Mouse (Mus musculus) MEL-GATA-1-ER (cell line): Measurements from ENCODE around the gene Ppfia2.
A peak's percentile ranks its signal among the peaks of the same experiment; 100 is the strongest.

Experiments used
- DNase-seq: peaks from one replicate; pipeline ENCODE4 v3.0.0-alpha.2; 2012; ENCODE audit warnings: low read depth; ENCODE audit errors: extremely low read depth

Ppfia2 gene

DNA sequence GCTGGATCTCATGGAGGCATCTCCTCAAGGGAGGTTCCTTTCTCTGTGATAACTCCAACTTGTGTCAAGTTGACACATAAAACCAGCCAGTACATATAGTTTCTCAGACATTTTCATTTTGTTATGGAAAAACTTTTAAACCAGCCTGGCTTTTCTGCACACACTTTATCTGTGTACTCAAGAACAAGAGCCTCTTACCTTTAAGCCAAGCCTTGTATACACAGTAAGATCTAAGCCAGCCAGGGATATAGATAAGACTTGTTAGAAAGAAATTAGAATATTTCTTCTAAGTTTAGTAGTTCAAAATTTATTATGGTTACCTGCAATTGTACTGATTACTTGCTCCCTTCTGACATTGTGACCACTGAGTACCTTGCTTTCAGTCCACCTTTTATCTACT, 444.1 kb downstream of the Ppfia2 start:
- DNase-seq: no peak

- DNase-seq: no peak
These were observed 444.7 kb downstream of the Ppfia2 start for GRCm38 (mm10) chr10:106914822-106915221.

DNA sequence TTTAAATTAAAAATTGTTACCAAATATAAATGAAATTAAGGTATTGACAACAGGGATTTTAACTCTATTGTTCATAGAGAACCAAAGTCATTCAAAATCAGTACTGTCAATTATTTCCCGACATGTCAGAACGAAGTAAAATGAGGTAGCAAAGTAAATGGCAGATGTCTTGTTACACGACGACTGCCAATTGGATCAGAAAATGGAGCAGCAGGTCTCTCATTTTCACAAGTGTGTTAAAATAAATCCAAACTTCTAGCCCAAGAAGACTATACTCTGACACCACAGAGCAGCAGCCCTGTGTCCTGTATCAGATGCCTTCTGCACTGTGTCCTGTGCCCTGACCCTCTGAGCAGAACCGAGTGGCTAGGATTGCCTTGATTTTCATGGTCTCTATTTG, 454.2 kb downstream of the Ppfia2 start:
- DNase-seq: no peak

DNA sequence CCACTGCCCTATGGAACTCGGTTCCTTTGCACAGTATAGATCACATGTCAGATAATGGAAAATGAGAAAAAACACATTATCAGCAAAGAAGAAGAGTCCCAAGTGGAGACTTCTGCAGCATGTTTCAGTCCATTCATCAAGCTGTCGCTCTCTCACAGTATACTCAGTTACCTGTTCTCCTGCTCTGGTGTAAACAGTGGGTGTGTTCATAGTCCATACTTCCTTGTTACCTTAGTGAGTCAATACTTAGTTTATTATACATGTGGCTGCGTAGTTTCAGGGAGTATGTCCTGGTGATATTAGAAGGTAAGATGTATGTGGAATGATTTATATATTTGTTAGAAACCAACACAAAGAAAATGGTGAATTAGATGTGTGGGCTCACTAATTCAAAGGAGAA, 454.7 kb downstream of the Ppfia2 start:
- DNase-seq: no peak

DNA sequence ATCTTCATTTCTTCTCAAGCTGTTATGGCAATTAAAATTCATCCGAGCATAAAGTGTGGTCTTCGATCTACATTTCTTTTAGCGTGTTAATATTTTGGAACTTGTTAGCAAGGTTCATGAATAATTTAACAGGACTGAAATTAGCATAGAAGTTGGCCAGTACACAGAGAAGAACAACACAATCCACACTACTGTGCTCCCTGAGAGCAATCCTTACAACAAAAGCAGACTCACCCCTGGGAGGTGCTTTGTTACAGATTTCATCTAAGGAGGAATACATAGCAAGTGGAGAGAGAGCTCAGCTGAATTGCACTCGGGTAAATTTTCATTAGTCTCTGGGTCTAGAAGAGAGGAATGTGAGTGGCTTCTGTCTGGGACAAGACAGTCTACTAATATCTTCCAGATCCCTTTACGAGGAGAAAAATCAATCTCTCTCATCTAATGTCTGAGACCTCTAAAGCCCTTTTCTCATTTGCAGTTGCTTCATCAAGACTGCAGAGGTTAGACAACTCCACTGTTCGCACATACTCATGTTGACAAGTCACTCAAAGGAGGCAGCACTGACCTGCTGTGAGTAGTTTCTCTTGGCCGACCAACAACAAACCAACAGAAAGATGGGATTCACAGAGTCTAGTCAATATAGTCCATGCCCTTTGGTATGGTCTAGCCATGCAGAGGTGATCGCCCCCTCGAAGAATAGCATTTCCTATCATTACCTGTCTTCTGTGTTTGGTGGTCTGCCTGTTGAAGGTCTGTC, 458.6 kb downstream of the Ppfia2 start:
- no peak for DNase-seq

DNA sequence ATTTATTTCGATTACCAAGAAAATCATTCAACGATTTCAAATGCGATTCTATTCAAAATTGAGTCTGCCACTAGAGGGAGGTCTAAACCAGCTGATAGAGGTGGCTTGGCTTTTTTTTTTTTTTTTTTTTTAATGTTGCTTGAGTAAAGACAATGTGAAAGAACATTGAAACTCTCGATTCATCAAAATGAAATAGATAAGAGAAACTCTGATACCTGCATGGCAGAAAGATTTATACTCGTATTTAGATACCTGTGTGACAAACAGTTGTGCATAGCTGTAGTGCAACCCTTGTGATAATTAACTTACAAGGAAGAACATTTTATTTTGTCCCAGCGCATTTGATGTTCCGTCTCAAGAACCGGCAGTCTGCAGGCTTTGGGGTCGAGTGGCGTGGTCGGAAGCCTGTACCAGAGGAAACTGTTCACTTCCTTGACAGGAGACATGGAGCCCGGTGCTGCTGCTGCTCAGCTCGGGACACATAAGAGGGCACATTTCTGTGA, 462.5 kb downstream of the Ppfia2 start:
- DNase-seq: peak; percentile 54

DNA sequence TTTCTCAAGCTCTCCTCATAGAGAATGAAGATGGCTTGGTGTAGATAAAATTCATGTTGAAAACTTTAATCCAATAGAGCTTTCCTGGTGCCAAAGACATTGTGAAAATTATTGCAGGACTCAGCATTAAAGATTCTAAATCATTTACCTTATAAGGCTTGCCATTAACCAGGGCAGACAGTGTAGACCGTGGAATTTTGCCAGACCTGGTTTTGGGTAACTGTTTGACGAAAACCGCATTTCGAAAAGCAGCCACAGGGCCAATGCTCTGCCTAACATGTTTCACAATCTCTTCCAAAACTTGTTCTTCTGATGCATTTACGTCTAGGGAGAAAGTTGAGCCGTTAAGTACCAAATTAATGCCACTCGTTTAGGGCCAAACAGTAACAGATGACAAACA, 466.9 kb downstream of the Ppfia2 start:
- no peak for DNase-seq

- DNase-seq: no peak
These were observed 468.7 kb downstream of the Ppfia2 start for GRCm38 (mm10) chr10:106938851-106939250.

DNA sequence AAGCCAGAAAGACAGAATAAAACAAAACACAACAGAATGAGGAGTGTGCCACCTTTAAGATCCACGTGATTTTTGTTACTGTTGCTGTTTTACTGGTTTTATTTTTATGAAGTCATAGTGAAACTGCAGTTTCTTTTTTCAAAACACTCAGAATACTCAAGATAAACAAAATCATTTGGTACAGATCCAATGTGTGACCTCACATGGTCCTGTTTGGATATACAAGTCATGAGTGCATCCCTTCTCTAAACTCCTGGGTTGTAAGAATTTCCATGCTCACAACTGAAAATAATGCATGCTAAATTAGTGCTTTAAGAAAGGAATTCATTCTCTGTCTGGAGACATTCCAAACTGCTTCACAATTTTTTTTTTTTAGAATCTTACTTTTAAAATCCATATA, 469.3 kb downstream of the Ppfia2 start:
- DNase-seq: no peak

DNA sequence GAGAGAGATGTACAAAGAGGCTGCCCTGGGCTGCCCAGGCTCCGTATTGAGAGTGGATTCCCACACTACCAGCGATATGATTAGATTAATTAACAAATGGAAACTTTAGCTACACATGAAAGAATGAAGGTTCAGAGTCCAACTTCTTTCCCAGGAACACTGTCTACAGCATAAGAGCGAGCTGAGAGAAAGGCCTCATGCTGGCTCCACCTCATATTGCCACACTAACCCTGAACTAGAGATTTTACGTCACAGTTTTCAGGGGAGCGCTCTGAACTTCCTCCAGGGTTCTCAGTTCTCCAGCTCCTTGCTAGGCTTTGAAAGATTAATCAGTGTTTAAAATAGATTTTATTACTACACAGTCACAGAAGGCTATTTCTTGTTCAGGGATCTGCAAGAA, 471.2 kb downstream of the Ppfia2 start:
- DNase-seq: no peak

- DNase-seq: no peak
These were observed 488.9 kb downstream of the Ppfia2 start for GRCm38 (mm10) chr10:106959026-106959425.

- no peak for DNase-seq
These were observed 505.3 kb downstream of the Ppfia2 start for GRCm38 (mm10) chr10:106975193-106976141.
